Mouse (Mus musculus): ENCODE data around the gene Mrc2. TPM values are rescaled to one million over a fixed set of nuclear protein-coding genes. Genes with fewer than 3 reads are reported as not detected.

Mrc2 gene
- total and polyA plus RNA-seq, 3 experiments, result not detected

DNA sequence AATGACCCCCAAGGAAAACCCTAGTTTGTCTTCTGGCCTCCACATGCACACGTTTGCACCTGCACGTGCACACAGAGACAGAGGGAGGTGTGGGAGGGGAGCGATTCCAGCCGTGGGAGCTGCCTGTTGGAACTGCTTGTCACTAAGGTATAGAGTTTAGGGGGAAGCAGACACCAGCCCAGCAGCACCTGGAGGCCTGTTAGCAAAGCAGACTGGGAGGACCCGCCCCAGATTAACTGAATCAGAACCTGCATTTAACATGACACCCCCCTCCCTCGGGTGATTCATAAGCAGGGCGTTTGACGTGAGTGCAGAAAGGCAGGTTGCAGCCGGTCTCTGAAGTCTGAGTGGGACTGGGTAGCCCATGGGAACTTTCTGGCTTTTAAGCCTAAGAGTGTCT, 37.5 kb downstream of the Mrc2 start:
- Histone ChIP-seq H3K9ac (ENCODE audit: control insufficient read depth, low read depth, low read length, poor library complexity, severe bottlenecking) (no peak overlapping the region), H3K4me1 (ENCODE audit: control insufficient read depth in 1 of 2, insufficient read depth in 2 of 2, low read length in 2 of 2) (no peaks in the 10 kb centered on the region; a peak in 1 of 4 replicates), H3K4me3 (ENCODE audit: control insufficient read depth in 1 of 2, insufficient read depth in 1 of 2, low read depth in 2 of 2, low read length in 2 of 2) (no peak overlapping the region), H3K36me3 (ENCODE audit: control insufficient read depth in 1 of 2, insufficient read depth in 2 of 2, low read length in 2 of 2) (no peaks in the 10 kb centered on the region), H3K27ac (ENCODE audit: control insufficient read depth, low read depth, low read length) (no peak overlapping the region), H3K9me3 (replicated peaks; ENCODE audit: insufficient read depth, low read length) (no peaks in the 10 kb centered on the region), H3K79me2 (ENCODE audit: control insufficient read depth, insufficient read depth, low read length, poor library complexity) (no peaks in the 10 kb centered on the region), H3K27me3 (ENCODE audit: control insufficient read depth in 1 of 2, insufficient read depth in 2 of 2, low read length in 2 of 2) (peaks cover 0 to 5% of the 10 kb centered on the region in 2 experiments; a peak in 1 of 4 replicates)
- no peak for TF ChIP-seq TBP (IDR thresholded peaks at IDR 0.05; ENCODE audit: low read depth, low read length)
- no peak for DNase-seq (ENCODE audit: low read depth, low spot score)

DNA sequence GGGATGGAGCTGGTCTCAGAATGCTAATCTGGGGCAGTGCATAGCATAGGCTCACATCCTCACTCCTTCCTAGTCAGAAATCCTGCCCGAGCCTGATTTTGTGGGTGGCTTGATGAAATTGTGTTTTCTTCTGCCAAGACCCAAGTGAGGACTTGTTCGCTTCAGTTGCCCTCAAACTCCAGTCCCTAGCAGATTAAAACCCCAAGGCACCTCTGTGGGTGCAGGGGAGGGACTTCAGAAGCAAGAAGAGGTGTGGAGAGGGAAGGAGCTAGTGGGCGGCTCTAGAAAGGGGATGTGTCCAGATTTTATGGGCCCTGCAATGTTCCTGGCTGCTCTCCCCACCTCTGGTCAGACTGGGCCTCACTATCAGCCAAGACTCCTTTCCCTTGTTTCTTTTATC, 38.7 kb downstream of the Mrc2 start:
- Histone ChIP-seq H3K9me3 (replicated peaks; ENCODE audit: insufficient read depth, low read length) (no peaks in the 10 kb centered on the region), H3K4me1 (ENCODE audit: control insufficient read depth in 1 of 2, insufficient read depth in 2 of 2, low read length in 2 of 2) (no peaks in the 10 kb centered on the region; a peak in 1 of 4 replicates), H3K4me3 (ENCODE audit: control insufficient read depth in 1 of 2, insufficient read depth in 1 of 2, low read depth in 2 of 2, low read length in 2 of 2) (no peak overlapping the region), H3K36me3 (ENCODE audit: control insufficient read depth in 1 of 2, insufficient read depth in 2 of 2, low read length in 2 of 2) (no peaks in the 10 kb centered on the region), H3K27me3 (ENCODE audit: control insufficient read depth in 1 of 2, insufficient read depth in 2 of 2, low read length in 2 of 2) (peaks cover 0 to 5% of the 10 kb centered on the region in 2 experiments; a peak in 1 of 4 replicates), H3K79me2 (ENCODE audit: control insufficient read depth, insufficient read depth, low read length, poor library complexity) (no peaks in the 10 kb centered on the region), H3K27ac (ENCODE audit: control insufficient read depth, low read depth, low read length) (no peak overlapping the region), H3K9ac (ENCODE audit: control insufficient read depth, low read depth, low read length, poor library complexity, severe bottlenecking) (no peak overlapping the region)
- DNase-seq (ENCODE audit: low read depth, low spot score), result no peak
- TF ChIP-seq MYB (IDR thresholded peaks at IDR 0.05; ENCODE audit: low read depth, low read length) (no peak), POLR2AphosphoS2 (IDR thresholded peaks at IDR 0.05; ENCODE audit: low read length) (no peak), CTCF (IDR thresholded peaks at IDR 0.05 in 2 of 3, conservative IDR thresholded peaks at IDR 0.05 in 1 of 3; ENCODE audit: control insufficient read depth in 1 of 3, insufficient read depth in 1 of 3, low read depth in 2 of 3, low read length in 3 of 3, poor library complexity in 1 of 3, severe bottlenecking in 1 of 3) (no peak)

DNA sequence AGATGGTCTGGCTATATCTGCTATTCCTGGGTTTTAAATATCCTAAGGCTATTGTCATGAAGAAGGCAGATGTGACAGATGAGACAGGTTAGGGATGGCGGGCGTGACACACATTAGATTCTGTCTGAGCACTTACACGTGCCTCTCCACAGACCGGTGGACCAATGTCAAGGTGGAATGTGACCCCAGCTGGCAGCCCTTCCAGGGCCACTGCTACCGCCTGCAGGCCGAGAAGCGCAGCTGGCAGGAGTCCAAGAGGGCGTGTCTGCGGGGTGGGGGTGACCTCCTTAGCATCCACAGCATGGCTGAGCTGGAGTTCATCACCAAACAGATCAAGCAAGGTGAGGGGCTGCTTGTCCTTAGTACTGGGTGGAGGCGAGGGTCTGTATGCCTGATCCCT, 39.3 kb downstream of the Mrc2 start:
- TF ChIP-seq NRF1 (IDR thresholded peaks at IDR 0.05; ENCODE audit: insufficient read depth, low read depth, low read length, poor library complexity, severe bottlenecking), result no peak
- no peak for TF ChIP-seq RAD21 (IDR thresholded peaks at IDR 0.05; ENCODE audit: low read depth, low read length)
- no peak for TF ChIP-seq ELF1 (IDR thresholded peaks at IDR 0.05; ENCODE audit: low read depth, low read length)
- TF ChIP-seq JUND (IDR thresholded peaks at IDR 0.05; ENCODE audit: low read depth, low read length), result no peak
- TF ChIP-seq TCF12 (IDR thresholded peaks at IDR 0.05; ENCODE audit: low read depth, low read length), result no peak
- no peak for TF ChIP-seq TBP (IDR thresholded peaks at IDR 0.05; ENCODE audit: low read depth, low read length)
- no peak for TF ChIP-seq SMC3 (IDR thresholded peaks at IDR 0.05; ENCODE audit: low read depth, low read length)
- TF ChIP-seq MAFK (IDR thresholded peaks at IDR 0.05; ENCODE audit: borderline replicate concordance, low read depth, low read length), result no peak
- no peak for TF ChIP-seq POLR2A (IDR thresholded peaks at IDR 0.05; ENCODE audit: control insufficient read depth in 1 of 2, insufficient read depth in 1 of 2, low read depth in 1 of 2, low read length in 2 of 2, poor library complexity in 1 of 2)
- TF ChIP-seq CTCF (IDR thresholded peaks at IDR 0.05 in 2 of 3, conservative IDR thresholded peaks at IDR 0.05 in 1 of 3; ENCODE audit: control insufficient read depth in 1 of 3, insufficient read depth in 1 of 3, low read depth in 2 of 3, low read length in 3 of 3, poor library complexity in 1 of 3, severe bottlenecking in 1 of 3), result no peak
- no peak for TF ChIP-seq MYB (IDR thresholded peaks at IDR 0.05; ENCODE audit: low read depth, low read length)
- TF ChIP-seq SIN3A (IDR thresholded peaks at IDR 0.05; ENCODE audit: low read length), result no peak
- TF ChIP-seq GATA1 (IDR thresholded peaks at IDR 0.05; ENCODE audit: low read depth, low read length), result no peak
- no peak for TF ChIP-seq ZMIZ1 (IDR thresholded peaks at IDR 0.05; ENCODE audit: low read depth, low read length)
- TF ChIP-seq HCFC1 (IDR thresholded peaks at IDR 0.05; ENCODE audit: low read depth, low read length), result no peak
- TF ChIP-seq POLR2AphosphoS2 (IDR thresholded peaks at IDR 0.05; ENCODE audit: low read length), result no peak
- no peak for TF ChIP-seq USF1 (IDR thresholded peaks at IDR 0.05; ENCODE audit: low read depth, low read length)
- no peak for TF ChIP-seq GABPA (IDR thresholded peaks at IDR 0.05; ENCODE audit: low read depth, low read length)
- TF ChIP-seq BHLHE40 (IDR thresholded peaks at IDR 0.05; ENCODE audit: borderline replicate concordance, low read depth, low read length), result no peak
- TF ChIP-seq NELFE (IDR thresholded peaks at IDR 0.05; ENCODE audit: low read depth, low read length), result no peak
- Histone ChIP-seq H3K4me3 (ENCODE audit: control insufficient read depth in 1 of 2, insufficient read depth in 1 of 2, low read depth in 2 of 2, low read length in 2 of 2) (no peak overlapping the region), H3K9me3 (replicated peaks; ENCODE audit: insufficient read depth, low read length) (no peaks in the 10 kb centered on the region), H3K27me3 (ENCODE audit: control insufficient read depth in 1 of 2, insufficient read depth in 2 of 2, low read length in 2 of 2) (peaks cover 0 to 5% of the 10 kb centered on the region in 2 experiments; a peak in 1 of 4 replicates), H3K9ac (ENCODE audit: control insufficient read depth, low read depth, low read length, poor library complexity, severe bottlenecking) (no peak overlapping the region), H3K36me3 (ENCODE audit: control insufficient read depth in 1 of 2, insufficient read depth in 2 of 2, low read length in 2 of 2) (no peaks in the 10 kb centered on the region), H3K27ac (ENCODE audit: control insufficient read depth, low read depth, low read length) (no peak overlapping the region), H3K79me2 (ENCODE audit: control insufficient read depth, insufficient read depth, low read length, poor library complexity) (no peaks in the 10 kb centered on the region), H3K4me1 (ENCODE audit: control insufficient read depth in 1 of 2, insufficient read depth in 2 of 2, low read length in 2 of 2) (no peaks in the 10 kb centered on the region; a peak in 1 of 4 replicates)
- peak; percentile 23 for DNase-seq (ENCODE audit: low read depth, low spot score)
